Mouse (Mus musculus): ENCODE measurements around the gene Tm7sf3.

GRCm38 (mm10) chr6:146674420-146674819 is 31.8 kb upstream of the Tm7sf3 start:
- TF ChIP-seq CTCF (IDR thresholded peaks at IDR 0.05 in 2 of 3, conservative IDR thresholded peaks at IDR 0.05 in 1 of 3; ENCODE audit: control insufficient read depth in 1 of 3, insufficient read depth in 1 of 3, low read depth in 2 of 3, low read length in 3 of 3, poor library complexity in 1 of 3, severe bottlenecking in 1 of 3) (no peak), NELFE (IDR thresholded peaks at IDR 0.05; ENCODE audit: low read depth, low read length) (no peak), MEF2A (IDR thresholded peaks at IDR 0.05; ENCODE audit: extremely low read depth, insufficient replicate concordance, low read depth, low read length, poor library complexity, severe bottlenecking) (no peak), POLR2A (IDR thresholded peaks at IDR 0.05; ENCODE audit: control insufficient read depth in 1 of 2, insufficient read depth in 1 of 2, low read depth in 1 of 2, low read length in 2 of 2, poor library complexity in 1 of 2) (no peak), MAX (IDR thresholded peaks at IDR 0.05; ENCODE audit: low read length) (no peak), E2F4 (IDR thresholded peaks at IDR 0.05; ENCODE audit: borderline replicate concordance, low read depth, low read length) (no peak), POLR2AphosphoS5 (IDR thresholded peaks at IDR 0.05; ENCODE audit: borderline replicate concordance, low read depth, low read length) (no peak)
